Mouse (Mus musculus) left cerebral cortex, adult 18-20 months (tissue): ENCODE measurements around the gene Rbm34. TPM values are rescaled to one million over a fixed set of nuclear protein-coding genes. Genes with fewer than 3 reads are reported as not detected.
"Not testable (repeated sequence)": the region's sequence is repeated elsewhere in the genome, so short reads cannot be mapped to it uniquely, and the experiment has no call there.

ENCODE experiments used
- DNase-seq, 2 experiments: peaks; one replicate each; pipeline ENCODE4 v3.0.0; 2021 to 2022; ENCODE audit warnings: low spot score in 2 of 2, mixed read lengths in 1 of 2
- total RNA-seq, 2 experiments: library from RNA; stranded (reverse); gene quantifications; 2 replicates each; pipeline ENCODE4 v1.2.3; 2021

Gene Rbm34
- total RNA-seq, 2 experiments from 2014 or later = 12.5 to 14.7 TPM

- peak; percentile 75 to 76 for DNase-seq
Measured at GRCm38 (mm10) chr8:126920845-126921244, 50.0 kb downstream of the Rbm34 start.

- no peak for DNase-seq
Measured at GRCm38 (mm10) chr8:126920386-126920785, 50.5 kb downstream of the Rbm34 start.

- no peak for DNase-seq
Measured at GRCm38 (mm10) chr8:126919703-126920102, 51.2 kb downstream of the Rbm34 start.

GRCm38 (mm10) chr8:126919255-126919654 is 51.6 kb downstream of the Rbm34 start:
- no peak for DNase-seq

GRCm38 (mm10) chr8:126918356-126918755 is 52.5 kb downstream of the Rbm34 start:
- DNase-seq = no peak

- no peak for DNase-seq
Measured at GRCm38 (mm10) chr8:126917179-126917905, 53.5 kb downstream of the Rbm34 start.

DNA sequence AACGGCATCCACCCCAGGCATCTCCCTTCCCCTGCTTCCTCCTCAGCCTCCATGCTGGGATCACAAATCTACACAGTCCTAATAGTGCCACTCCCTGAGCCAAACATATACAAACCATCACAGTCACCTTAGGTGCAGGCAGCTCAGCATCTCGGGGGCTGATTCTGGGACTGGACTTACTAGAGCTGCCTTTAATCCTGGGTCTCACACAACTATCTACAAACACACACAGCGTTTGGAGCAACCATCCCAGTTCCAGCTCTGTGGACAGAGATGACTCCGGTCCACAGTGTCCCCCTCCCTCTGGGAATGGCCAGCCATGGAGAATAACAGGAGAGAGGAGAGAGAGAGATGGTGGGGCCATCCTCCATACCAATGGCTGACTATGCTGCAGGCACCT is 54.3 kb downstream of the Rbm34 start:
- no peak for DNase-seq

- no peak for DNase-seq
Measured at GRCm38 (mm10) chr8:126914609-126915375, 56.1 kb downstream of the Rbm34 start.

DNA sequence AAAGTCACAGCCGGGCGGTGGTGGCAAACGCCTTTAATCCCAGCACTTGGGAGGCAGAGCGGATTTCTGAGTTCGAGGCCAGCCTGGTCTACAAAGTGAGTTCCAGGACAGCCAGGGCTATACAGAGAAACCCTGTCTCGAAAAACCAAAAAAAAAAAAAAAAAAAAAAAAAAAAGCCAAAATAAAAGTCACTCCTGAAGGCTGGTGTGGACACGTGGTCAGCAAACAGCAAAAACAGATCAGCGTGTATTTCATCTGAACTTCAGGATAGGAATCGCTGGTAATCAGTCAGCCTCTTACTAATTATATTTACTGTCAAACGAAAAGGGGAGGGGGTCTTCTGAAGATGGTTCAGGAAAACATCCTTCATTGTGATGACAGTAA is 56.8 kb downstream of the Rbm34 start:
- DNase-seq = not testable (repeated sequence)

DNA sequence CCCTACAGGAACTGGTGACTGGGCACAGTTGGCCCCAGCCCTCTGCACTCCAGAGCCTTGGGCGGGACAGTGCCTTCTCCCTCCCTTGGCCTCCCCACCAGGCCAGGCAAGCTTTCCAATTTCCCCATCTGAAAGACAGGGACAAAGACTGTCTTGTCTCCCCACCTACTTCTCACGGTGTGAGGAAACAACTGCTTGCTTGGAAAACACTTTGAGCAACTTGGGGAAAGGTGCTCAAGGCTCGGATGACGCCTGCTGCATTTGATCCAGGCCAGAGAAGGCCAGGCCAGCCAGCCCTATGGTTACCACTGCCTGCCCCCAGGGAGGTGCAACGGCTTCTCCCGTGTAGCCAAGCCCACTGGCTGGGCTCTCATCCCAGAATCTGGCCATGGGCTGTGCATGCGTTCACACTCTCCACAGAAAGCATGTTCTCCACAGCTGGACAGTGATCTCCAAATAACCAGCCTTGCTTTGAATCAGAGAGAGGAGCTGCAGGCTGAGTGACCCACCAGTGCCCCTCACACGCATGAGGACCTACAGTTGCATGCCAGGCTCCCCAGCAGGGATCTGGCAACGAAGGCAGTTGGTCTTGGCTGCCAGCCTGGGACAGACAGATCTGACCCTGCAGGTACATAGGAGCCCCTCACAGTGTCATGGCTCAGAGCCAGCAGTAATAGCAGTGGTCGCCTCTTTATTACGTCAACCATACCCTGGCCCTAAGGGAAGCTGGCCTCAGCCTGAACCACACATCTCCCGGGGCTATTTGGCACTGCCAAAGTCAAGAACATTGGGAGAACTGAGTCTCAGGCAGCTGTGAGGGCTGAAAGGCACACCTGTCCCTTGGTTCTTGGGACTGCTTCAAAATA is 57.4 kb downstream of the Rbm34 start:
- no peak for DNase-seq

DNA sequence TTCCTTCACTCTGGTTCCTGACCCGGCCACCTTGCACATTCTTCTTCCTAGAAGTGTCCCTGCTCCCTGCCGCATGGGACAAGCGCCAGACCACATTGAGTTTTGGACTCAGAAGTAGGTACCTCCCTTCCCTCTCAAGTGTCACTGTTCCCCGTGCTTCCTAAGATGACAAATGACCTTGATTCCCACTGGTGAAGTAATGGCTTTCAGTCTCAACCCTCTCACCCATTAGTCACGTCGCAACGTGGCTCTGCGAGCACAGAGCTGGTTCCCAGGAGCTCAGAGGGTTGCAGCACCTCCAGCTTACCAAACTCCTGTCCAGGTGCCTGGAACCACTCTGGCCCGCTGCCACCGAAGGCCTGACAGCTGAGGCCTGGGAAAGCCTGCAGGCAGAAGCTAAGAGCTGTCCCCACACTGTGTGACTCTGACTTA is 61.5 kb downstream of the Rbm34 start:
- DNase-seq = no peak

DNA sequence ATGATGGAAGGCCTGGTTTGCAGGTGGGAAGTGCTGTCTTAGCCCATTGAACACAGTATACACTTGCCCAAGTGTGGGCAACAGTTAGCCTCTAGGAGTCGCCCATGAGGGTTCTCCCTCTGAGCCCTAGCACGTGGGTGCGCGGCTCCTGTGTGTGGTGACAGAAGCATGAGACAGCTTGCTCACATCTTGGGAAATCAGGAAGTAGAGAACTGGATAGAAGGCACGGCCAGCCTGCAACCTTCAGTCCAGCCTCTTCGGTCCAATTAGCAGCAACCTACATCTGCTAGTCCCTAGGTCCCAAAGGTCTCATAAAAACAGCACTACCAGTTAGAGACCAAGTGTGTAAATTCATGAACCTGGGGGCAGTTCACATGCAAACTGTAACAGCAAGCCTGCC is 62.1 kb downstream of the Rbm34 start:
- no peak for DNase-seq

GRCm38 (mm10) chr8:126907968-126908367 is 62.9 kb downstream of the Rbm34 start:
- no peak for DNase-seq

DNA sequence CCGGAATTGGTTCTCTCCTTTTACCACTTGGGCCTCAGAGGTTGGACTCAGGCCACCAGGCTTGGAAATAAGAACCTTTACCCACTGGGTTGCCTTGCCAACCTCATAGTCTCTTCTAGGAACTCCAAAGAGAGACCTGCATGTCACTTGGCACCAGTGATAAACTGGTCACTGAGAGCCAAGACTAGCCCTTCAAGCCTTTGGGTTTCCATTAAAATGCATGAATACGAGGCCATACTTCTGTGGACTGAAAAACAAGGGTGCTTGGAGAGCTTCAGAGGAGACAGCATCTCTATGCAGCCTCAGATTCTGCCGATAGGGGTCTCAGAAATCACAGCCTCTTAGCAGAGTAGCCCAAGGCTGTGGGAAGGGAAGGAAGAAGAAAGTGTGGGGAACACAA is 63.5 kb downstream of the Rbm34 start:
- DNase-seq = no peak

- DNase-seq = no peak
Measured at GRCm38 (mm10) chr8:126905387-126905786, 65.5 kb downstream of the Rbm34 start.

DNA sequence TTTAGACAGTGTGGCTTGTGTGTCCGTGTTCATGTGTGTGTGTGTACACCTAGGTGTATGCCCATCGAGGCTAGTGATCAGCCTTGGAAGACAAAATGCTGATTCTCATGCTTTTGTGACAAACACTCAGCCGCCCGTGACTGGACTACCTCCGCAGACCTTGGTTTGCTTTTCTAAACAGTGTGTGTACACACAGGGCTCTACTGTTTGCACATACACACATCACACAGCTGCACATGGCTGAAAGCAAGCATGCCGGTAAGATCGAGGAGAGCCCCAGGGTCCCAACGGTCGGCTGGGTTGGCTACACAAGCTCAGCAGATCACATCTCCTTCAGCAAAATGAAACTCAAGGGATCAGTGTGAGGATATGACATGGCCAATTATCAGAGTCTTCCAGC is 66.9 kb downstream of the Rbm34 start:
- DNase-seq = no peak

DNA sequence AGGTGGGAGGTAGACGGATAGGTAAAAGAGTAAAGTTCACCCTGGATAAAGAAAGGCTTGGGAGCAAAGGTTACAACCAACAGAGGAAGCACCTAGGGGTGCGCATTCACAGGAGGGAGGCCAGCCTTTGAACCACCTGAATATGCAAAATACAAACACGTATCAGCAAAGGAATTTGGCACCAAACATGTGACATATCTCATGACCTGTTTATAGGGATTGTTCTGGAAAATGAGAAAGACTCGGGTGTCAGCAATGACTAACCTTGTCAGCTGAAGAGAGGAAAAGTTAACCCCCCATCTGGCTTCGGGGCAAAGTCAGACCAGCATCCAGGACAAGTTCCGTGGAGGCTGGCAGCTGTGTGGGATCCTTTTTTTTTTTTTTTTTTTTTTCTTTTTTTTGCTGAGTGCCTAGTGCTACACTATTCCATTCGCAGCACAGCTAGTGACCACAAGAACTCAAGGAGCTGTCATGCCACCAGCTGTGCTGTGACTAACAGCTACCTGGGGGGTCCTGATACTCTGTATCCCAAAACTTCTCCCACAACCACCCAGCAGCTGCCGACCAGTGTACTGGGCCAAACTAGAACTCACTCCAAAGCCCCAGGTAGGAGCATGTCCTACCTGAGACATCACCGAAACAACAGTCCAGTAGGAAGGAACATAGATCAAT is 67.5 kb downstream of the Rbm34 start:
- no peak for DNase-seq

GRCm38 (mm10) chr8:126901612-126902011 is 69.3 kb downstream of the Rbm34 start:
- DNase-seq = no peak

DNA sequence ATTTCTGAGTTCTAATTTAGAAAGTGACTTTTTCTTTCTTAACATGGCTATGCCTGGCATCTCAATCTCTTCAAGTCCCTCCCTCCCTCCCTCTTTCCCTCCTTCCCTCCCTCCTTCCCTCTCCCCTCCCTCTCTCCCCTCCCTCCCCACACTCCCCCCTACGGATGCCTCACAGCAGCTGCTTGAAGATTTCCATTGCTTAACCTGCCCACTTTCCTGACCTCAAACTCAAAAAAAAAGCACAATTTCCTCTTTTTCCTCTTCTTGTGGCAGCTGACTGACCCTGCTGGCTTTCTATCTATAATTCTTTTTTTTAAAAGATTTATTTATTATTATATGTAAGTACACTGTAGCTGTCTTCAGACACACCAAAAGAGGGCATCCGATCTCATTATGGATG is 69.8 kb downstream of the Rbm34 start:
- no peak for DNase-seq
